Mouse (Mus musculus): ENCODE measurements at regions not wholly inside any gene's neighbourhood (a gene's known extent, or its start where the extent isn't known, plus 50 kb on each side); places are given as distances from the start of the nearest gene placed in this dataset.

DNA sequence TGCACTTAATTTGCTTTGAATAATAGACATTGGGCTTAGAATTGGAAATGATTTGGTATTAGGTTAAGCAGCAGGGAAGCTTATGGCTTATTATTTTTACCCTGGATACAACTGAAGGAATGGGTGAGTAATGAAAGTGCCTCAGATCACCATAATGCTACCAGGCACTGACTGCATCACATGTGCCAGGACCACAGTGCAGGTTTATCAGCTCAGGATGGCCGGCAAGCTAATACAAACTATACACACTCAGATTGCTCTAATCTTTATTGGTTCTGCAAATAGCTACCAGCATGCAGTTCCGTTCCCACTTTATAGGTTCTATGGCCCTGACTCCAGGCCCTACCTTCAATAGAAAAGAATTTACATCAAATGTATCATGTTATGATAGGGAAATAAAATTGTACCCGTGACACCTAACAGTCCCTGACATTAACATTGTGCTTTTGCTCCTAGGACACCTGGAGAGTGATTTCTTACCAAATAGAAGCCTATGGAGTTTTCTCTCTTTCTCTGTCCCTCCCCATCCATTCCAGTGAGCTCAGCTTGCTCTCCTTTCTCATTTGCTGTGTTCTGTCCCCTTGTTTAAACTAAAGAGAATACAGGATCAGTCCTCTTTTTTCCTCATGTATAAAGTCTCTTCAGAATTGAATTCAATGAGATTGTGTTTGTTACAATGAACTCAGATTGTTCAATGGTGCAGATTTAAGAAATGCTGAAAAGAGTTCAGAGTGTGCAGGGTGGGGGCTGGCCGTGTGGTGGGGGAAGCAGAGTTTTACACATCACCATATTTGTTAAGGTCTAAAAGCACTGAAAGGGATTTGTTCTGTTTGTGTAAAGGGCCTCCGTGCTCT is 121.3 kb upstream of the BC052040 start:
- no peak overlapping the region for H3K9ac ChIP-seq (ENCODE audit: low read length)
- H3K36me3 ChIP-seq (ENCODE audit: control insufficient read depth, insufficient read depth, low read length), result no peaks in the 10 kb centered on the region
- 55% methylated on average over 5 of the region's 5 CpGs for WGBS
- ATAC-seq (replicated peaks; ENCODE audit: low FRiP score, low TSS enrichment, low read depth) (no peak), DNase-seq (ENCODE audit: low spot score) (no peak)
- H3K4me1 ChIP-seq (replicated peaks; ENCODE audit: control insufficient read depth, insufficient read depth, low read length), result peaks cover 3% of the 10 kb centered on the region; the same call in 1 of the 2 replicates
- H3K9me3 ChIP-seq (ENCODE audit: control insufficient read depth, low read length), result no peaks in the 10 kb centered on the region
- no peak overlapping the region for H3K4me3 ChIP-seq (ENCODE audit: low read depth, low read length)
- no peaks in the 10 kb centered on the region for H3K27me3 ChIP-seq (replicated peaks; ENCODE audit: control insufficient read depth, insufficient read depth, low read length)
- H3K27ac ChIP-seq (ENCODE audit: low read depth), result peak overlapping the region; percentile 33; the same call in 1 of the 2 replicates
- no peak overlapping the region for H3K4me2 ChIP-seq (ENCODE audit: low read length)

GRCm38 (mm10) chr2:115460882-115461151 is 120.7 kb upstream of the BC052040 start:
- Histone ChIP-seq H3K4me3 (ENCODE audit: low read depth, low read length) (no peak overlapping the region), H3K27me3 (replicated peaks; ENCODE audit: control insufficient read depth, insufficient read depth, low read length) (no peaks in the 10 kb centered on the region), H3K9me3 (ENCODE audit: control insufficient read depth, low read length) (no peaks in the 10 kb centered on the region), H3K4me2 (ENCODE audit: low read length) (no peak overlapping the region), H3K9ac (ENCODE audit: low read length) (no peak overlapping the region), H3K4me1 (replicated peaks; ENCODE audit: control insufficient read depth, insufficient read depth, low read length) (peaks cover 3% of the 10 kb centered on the region; the same call in 1 of the 2 replicates), H3K36me3 (ENCODE audit: control insufficient read depth, insufficient read depth, low read length) (no peaks in the 10 kb centered on the region), H3K27ac (ENCODE audit: low read depth) (peak overlapping the region; percentile 33; the same call in 1 of the 2 replicates)
- ATAC-seq (replicated peaks; ENCODE audit: low FRiP score, low TSS enrichment, low read depth), result no peak
- 58% methylated on average over 1 of the region's 1 CpGs for WGBS
- DNase-seq (ENCODE audit: low spot score), result no peak

DNA sequence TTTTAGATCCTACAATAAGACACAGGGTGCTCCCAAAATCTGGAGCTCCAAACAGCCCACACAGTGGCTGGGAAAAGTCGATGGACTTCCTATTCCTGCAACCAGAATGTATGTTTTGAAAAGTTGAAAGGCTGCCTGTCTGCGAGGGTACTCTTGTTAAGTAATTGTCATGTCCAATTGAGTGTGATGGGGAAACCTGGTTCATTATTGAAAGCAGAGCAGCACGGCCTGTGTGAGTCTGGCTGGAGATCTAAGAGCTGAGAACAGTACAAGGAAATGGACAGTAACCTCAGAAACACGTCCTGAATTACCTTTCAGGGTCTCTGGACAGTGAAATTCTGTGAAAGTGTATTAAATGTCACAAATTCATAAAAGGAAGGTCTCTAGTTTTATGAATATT is 115.3 kb upstream of the BC052040 start:
- no peaks in the 10 kb centered on the region for H3K36me3 ChIP-seq (ENCODE audit: control insufficient read depth, insufficient read depth, low read length)
- ATAC-seq (replicated peaks; ENCODE audit: low FRiP score, low TSS enrichment, low read depth) (no peak), DNase-seq (ENCODE audit: low spot score) (no peak)
- no peak overlapping the region for H3K4me2 ChIP-seq (ENCODE audit: low read length)
- H3K4me3 ChIP-seq (ENCODE audit: low read depth, low read length), result no peak overlapping the region
- no peak overlapping the region for H3K9ac ChIP-seq (ENCODE audit: low read length)
- H3K4me1 ChIP-seq (replicated peaks; ENCODE audit: control insufficient read depth, insufficient read depth, low read length), result peaks cover 10% of the 10 kb centered on the region; the same call in 1 of the 2 replicates
- no peaks in the 10 kb centered on the region for H3K27me3 ChIP-seq (replicated peaks; ENCODE audit: control insufficient read depth, insufficient read depth, low read length)
- no peaks in the 10 kb centered on the region for H3K9me3 ChIP-seq (ENCODE audit: control insufficient read depth, low read length)
- WGBS, result 50% methylated on average over 4 of the region's 4 CpGs
- no peak overlapping the region for H3K27ac ChIP-seq (ENCODE audit: low read depth)

GRCm38 (mm10) chr2:115467107-115467745 is 114.3 kb upstream of the BC052040 start:
- Histone ChIP-seq H3K4me3 (ENCODE audit: low read depth, low read length) (no peak overlapping the region), H3K9me3 (ENCODE audit: control insufficient read depth, low read length) (no peaks in the 10 kb centered on the region), H3K36me3 (ENCODE audit: control insufficient read depth, insufficient read depth, low read length) (no peaks in the 10 kb centered on the region), H3K27me3 (replicated peaks; ENCODE audit: control insufficient read depth, insufficient read depth, low read length) (no peaks in the 10 kb centered on the region), H3K4me1 (replicated peaks; ENCODE audit: control insufficient read depth, insufficient read depth, low read length) (peaks cover 10% of the 10 kb centered on the region; the same call in 1 of the 2 replicates), H3K27ac (ENCODE audit: low read depth) (0 out of 2 replicates have a peak overlapping the region, but pooled peaks have one; percentile 24), H3K9ac (ENCODE audit: low read length) (no peak overlapping the region), H3K4me2 (ENCODE audit: low read length) (no peak overlapping the region)
- WGBS, result 73% methylated on average over 11 of the region's 11 CpGs
- no peak for ATAC-seq (replicated peaks; ENCODE audit: low FRiP score, low TSS enrichment, low read depth)
- no peak for DNase-seq (ENCODE audit: low spot score)

DNA sequence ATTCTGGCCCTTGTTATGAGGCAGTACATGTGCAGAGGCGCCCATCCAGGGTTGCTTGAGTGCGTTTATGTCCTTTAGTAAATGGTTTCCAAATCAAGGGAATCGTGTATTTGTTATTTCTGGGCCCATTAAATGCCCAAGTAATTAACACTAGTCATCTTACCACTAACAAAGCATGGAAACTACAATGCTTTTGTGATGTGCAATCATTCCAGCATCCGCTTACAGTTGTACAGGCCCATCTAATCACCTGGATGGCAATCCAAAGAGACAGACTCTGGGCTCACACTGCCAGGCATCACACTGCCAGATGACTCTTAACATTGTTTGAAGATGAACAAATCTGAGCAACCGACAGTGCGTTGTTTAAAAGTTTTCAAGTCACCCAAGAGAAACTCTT is 113.6 kb upstream of the BC052040 start:
- Histone ChIP-seq H3K27me3 (replicated peaks; ENCODE audit: control insufficient read depth, insufficient read depth, low read length) (no peaks in the 10 kb centered on the region), H3K9ac (ENCODE audit: low read length) (no peak overlapping the region), H3K4me2 (ENCODE audit: low read length) (no peak overlapping the region), H3K4me3 (ENCODE audit: low read depth, low read length) (no peak overlapping the region), H3K9me3 (ENCODE audit: control insufficient read depth, low read length) (no peaks in the 10 kb centered on the region), H3K36me3 (ENCODE audit: control insufficient read depth, insufficient read depth, low read length) (no peaks in the 10 kb centered on the region), H3K27ac (ENCODE audit: low read depth) (peak overlapping the region; percentile 58), H3K4me1 (replicated peaks; ENCODE audit: control insufficient read depth, insufficient read depth, low read length) (peaks cover 10% of the 10 kb centered on the region; the same call in 1 of the 2 replicates)
- no peak for ATAC-seq (replicated peaks; ENCODE audit: low FRiP score, low TSS enrichment, low read depth)
- WGBS, result 51% methylated on average over 6 of the region's 6 CpGs
- no peak for DNase-seq (ENCODE audit: low spot score)

DNA sequence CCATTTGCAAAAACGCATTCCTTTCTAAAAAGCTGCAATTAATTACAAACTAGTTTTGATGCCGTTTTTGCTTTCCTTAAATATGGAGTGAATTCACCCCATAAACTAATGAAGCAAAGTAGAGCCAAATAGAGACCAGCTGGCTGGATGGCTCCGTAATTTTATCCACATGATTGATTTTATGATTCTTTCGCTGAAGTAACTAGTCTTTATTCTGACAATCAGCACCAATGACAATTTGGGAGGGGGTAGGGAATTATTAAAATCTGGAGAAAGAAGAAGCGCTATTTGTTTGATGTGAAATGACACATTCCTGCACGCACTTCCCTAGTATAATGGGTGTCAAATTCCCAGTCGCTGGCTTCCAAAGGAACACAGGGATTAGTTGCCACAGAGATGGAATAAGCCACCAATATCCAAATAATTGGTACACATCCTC is 113.0 kb upstream of the BC052040 start:
- Histone ChIP-seq H3K4me2 (ENCODE audit: low read length) (no peak overlapping the region), H3K27ac (ENCODE audit: low read depth) (peak overlapping the region; percentile 58), H3K36me3 (ENCODE audit: control insufficient read depth, insufficient read depth, low read length) (no peaks in the 10 kb centered on the region), H3K4me3 (ENCODE audit: low read depth, low read length) (no peak overlapping the region), H3K9ac (ENCODE audit: low read length) (no peak overlapping the region), H3K27me3 (replicated peaks; ENCODE audit: control insufficient read depth, insufficient read depth, low read length) (no peaks in the 10 kb centered on the region), H3K4me1 (replicated peaks; ENCODE audit: control insufficient read depth, insufficient read depth, low read length) (peaks cover 10% of the 10 kb centered on the region; the same call in 1 of the 2 replicates), H3K9me3 (ENCODE audit: control insufficient read depth, low read length) (no peaks in the 10 kb centered on the region)
- DNase-seq (ENCODE audit: low spot score) (no peak), ATAC-seq (replicated peaks; ENCODE audit: low FRiP score, low TSS enrichment, low read depth) (no peak)
- WGBS, result 48% methylated on average over 7 of the region's 7 CpGs

- Histone ChIP-seq H3K4me1 (replicated peaks; ENCODE audit: control insufficient read depth, insufficient read depth, low read length) (peaks cover 10% of the 10 kb centered on the region; the same call in 1 of the 2 replicates), H3K27ac (ENCODE audit: low read depth) (no peak overlapping the region), H3K27me3 (replicated peaks; ENCODE audit: control insufficient read depth, insufficient read depth, low read length) (no peaks in the 10 kb centered on the region), H3K36me3 (ENCODE audit: control insufficient read depth, insufficient read depth, low read length) (no peaks in the 10 kb centered on the region), H3K4me2 (ENCODE audit: low read length) (no peak overlapping the region), H3K9me3 (ENCODE audit: control insufficient read depth, low read length) (no peaks in the 10 kb centered on the region), H3K4me3 (ENCODE audit: low read depth, low read length) (no peak overlapping the region), H3K9ac (ENCODE audit: low read length) (no peak overlapping the region)
- WGBS, result 43% methylated on average over 6 of the region's 6 CpGs
- DNase-seq (ENCODE audit: low spot score) (peak; percentile 62), ATAC-seq (replicated peaks; ENCODE audit: low FRiP score, low TSS enrichment, low read depth) (peak; percentile 70)
Measured at GRCm38 (mm10) chr2:115469165-115469821, 112.2 kb upstream of the BC052040 start.

DNA sequence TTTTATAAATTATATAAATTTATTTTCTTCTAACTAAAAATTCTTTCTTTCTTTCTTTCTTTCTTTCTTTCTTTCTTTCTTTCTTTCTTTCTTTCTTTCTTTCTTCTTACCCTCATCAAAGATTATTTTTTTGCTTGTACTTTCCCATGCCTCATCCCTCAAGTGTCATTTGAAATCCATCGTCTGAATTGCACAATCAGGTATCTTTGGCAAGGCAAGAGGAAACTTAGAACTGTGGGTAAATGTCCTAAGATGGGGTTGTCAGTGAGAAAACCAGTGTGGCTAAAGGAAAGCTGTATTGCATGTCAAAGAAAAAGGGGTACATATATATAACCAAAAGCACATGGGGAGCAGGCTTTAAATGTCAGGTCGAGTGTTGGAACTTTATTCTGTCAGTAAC is 109.1 kb upstream of the BC052040 start:
- DNase-seq (ENCODE audit: low spot score) (no peak), ATAC-seq (replicated peaks; ENCODE audit: low FRiP score, low TSS enrichment, low read depth) (no peak)
- Histone ChIP-seq H3K4me3 (ENCODE audit: low read depth, low read length) (no peak overlapping the region), H3K4me1 (replicated peaks; ENCODE audit: control insufficient read depth, insufficient read depth, low read length) (peaks cover 10% of the 10 kb centered on the region; the same call in 1 of the 2 replicates), H3K9ac (ENCODE audit: low read length) (no peak overlapping the region), H3K9me3 (ENCODE audit: control insufficient read depth, low read length) (no peaks in the 10 kb centered on the region), H3K4me2 (ENCODE audit: low read length) (no peak overlapping the region), H3K27me3 (replicated peaks; ENCODE audit: control insufficient read depth, insufficient read depth, low read length) (no peaks in the 10 kb centered on the region), H3K27ac (ENCODE audit: low read depth) (no peak overlapping the region), H3K36me3 (ENCODE audit: control insufficient read depth, insufficient read depth, low read length) (no peaks in the 10 kb centered on the region)
- WGBS, result 84% methylated on average over 2 of the region's 2 CpGs
